Mouse (Mus musculus) G1E (cell line): Measurements from ENCODE around the gene Kif1a.

Source experiments
- CTCF ChIP-seq: IDR thresholded peaks from 2 replicates; pipeline ENCODE4 v1.5.1; 2012; ENCODE audit warnings: low read depth, low read length, inconsistent platforms, mixed read lengths
- GATA2 ChIP-seq: IDR thresholded peaks from 2 replicates; pipeline ENCODE4 v1.6.1; 2012; ENCODE audit warnings: low read depth, low read length, inconsistent platforms, borderline replicate concordance
- POLR2AphosphoS5 ChIP-seq: IDR thresholded peaks from 2 replicates; pipeline ENCODE4 v1.6.1; 2012; ENCODE audit warnings: low read depth, low read length, inconsistent platforms; ENCODE audit not compliant: insufficient replicate concordance

- no peak for TF ChIP-seq CTCF
- no peak for TF ChIP-seq GATA2
- TF ChIP-seq POLR2AphosphoS5, result no peak
Measured at GRCm38 (mm10) chr1:93013367-93013766, 88.4 kb downstream of the Kif1a start.
